Mouse (Mus musculus) adrenal gland, postnatal 0 days (tissue): Measurements from ENCODE around the gene Npat. TPM values are rescaled to one million over a fixed set of nuclear protein-coding genes. Genes with fewer than 3 reads are reported as not detected.

Experiments used
- polyA plus RNA-seq: library from polyadenylated mRNA; unstranded; fragments of >200 nt; fragmentation: Nextera tagmentation; extraction: Ambion mirVana; gene quantifications from 2 replicates; pipeline ENCODE4 v1.2.1, GENCODE M21; 2015

Gene Npat
- 6.0 and 8.4 TPM in 2 replicates for polyA plus RNA-seq

DNA sequence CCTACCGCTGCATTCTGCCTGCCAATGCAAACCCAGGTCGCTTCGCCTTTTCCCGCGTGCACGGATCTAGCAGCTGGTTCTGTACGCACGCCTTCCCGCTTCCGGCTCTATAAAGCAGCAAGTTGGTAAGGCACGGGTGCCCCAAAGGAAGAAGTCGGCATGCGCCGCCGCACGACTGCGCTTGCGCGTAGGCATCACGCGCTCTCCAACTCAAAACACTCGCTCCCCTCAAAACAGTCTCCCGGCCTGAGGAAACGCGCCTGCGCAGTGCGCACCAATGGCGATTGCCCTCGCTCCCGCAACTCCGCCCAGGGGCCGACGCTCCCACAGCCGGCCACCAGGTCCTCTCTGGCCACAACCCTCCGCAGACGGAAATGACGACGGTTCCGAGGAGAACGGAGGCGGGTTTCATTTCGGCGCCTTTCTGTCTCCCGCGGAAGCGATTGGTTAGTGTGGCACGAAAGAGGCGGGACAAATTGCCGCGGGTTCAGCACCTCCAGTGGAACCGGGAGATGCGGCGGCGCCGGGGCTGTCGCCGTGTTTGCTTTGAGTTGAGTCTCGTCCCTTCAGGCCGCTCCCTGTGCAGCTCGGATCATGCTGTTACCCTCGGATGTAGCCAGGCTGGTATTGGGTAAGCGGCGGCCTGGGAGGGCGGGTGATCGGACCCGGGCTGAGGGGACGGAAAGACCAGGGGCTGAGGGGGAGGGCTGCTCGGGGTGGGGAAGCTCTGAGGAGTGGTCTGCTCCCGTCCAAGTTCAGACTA is at the start of gene Npat, which contains the start of gene Atm:
Gene Npat (plus strand): TSS at position 490 of the 763 bp plus-strand sequence.
Gene Atm (minus strand): TSS at position 183 of the 763 bp plus-strand sequence.

DNA sequence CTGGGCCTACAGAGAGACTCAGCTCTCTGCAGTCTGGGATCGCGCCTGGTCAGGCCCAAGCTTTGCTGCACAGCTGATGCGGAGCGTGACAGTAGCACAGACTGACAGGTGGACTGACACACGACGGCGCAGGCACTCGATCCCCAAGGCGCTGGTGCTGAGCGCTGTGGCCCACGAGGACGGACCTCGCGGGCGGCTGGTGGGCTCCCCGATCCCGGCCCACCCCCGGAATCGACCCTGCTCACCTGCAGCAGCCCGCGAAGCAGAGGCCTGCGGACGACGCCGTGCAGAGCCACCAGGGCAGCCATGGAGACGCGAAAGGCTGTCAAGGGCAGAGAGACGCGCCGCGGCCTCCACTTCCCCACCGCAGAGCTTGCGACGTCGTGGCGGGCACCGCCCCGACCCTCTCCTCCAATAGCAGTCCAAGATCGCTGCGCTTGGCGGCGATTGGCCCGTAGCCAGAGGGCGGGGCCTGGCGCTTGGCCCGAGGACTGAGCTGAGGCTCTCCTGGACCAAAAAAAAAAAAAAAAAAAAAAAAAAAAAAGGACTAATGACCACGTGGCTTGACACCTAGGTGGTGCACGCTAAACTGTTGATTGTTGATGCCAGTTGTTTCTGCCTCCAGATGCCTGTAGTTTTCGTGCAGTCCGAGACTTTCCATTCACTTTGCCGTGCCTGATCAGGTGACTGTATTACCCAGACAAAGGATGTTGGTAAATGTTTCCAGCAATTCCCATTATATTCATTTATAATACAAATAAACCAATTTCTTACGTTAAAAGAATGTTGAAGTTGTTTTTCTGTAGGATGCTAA is 73.3 kb downstream of the Npat start, which contains the start of gene Acat1:
Gene Acat1 (minus strand): TSS at position 415 of the 814 bp plus-strand sequence.

Other genes with a start within 250 kb of the Npat start
- 0.24 and 0.46 TPM in 2 replicates for gene Exph5, start 235.4 kb upstream of the Npat start, polyA plus RNA-seq
- gene Kdelc2, start 153.0 kb upstream of the Npat start, polyA plus RNA-seq, result 23.4 and 28.0 TPM in 2 replicates
- gene 4930550C14Rik, start 134.7 kb upstream of the Npat start, polyA plus RNA-seq, result 5.6 and 6.6 TPM in 2 replicates
- gene Atm, start 307 bp upstream of the Npat start, polyA plus RNA-seq, result 6.3 and 9.1 TPM in 2 replicates
- gene Acat1, start 73.3 kb downstream of the Npat start, polyA plus RNA-seq, result 168 and 175 TPM in 2 replicates
- 23.9 and 26.1 TPM in 2 replicates for gene Cul5, start 133.0 kb downstream of the Npat start, polyA plus RNA-seq
- gene Rab39, start 169.2 kb downstream of the Npat start, polyA plus RNA-seq, result 1.1 and 2.6 TPM in 2 replicates
- 2.9 and 4.7 TPM in 2 replicates for gene Slc35f2, start 234.5 kb downstream of the Npat start, polyA plus RNA-seq